Mouse (Mus musculus): Measurements from ENCODE around the gene Arl8b. TPM values are rescaled to one million over a fixed set of nuclear protein-coding genes. Genes with fewer than 3 reads are reported as not detected.
A peak's percentile ranks its signal among the peaks of the same experiment; 100 is the strongest.

Gene Arl8b
- 70.8 and 82.2 TPM in 2 replicates for polyA plus RNA-seq (2015; fragmentation: Nextera tagmentation; extraction: Ambion mirVana)

GRCm38 (mm10) chr6:108782526-108783183 is at the start of gene Arl8b:
Gene Arl8b (plus strand): TSS chr6:108783099.
- Histone ChIP-seq H3K4me3 (replicated peaks) (peak within 1 kb of the TSS; percentile 94), H3K4me2 (peak within 1 kb of the TSS; percentile 73), H3K27ac (peak within 1 kb of the TSS; percentile 83), H3K36me3 (no peaks in the 10 kb centered on the region), H3K9me3 (no peaks in the 10 kb centered on the region), H3K27me3 (replicated peaks) (no peaks in the 10 kb centered on the region), H3K9ac (peak within 1 kb of the TSS; percentile 91), H3K4me1 (peaks cover 10% of the 10 kb centered on the region)
- ATAC-seq (ENCODE audit: insufficient read depth, low FRiP score, low read depth): peak; percentile 93
- 9% methylated on average over 36 of the region's 36 CpGs for WGBS

GRCm38 (mm10) chr6:108735910-108736750 is 46.8 kb upstream of the Arl8b start:
- Histone ChIP-seq H3K4me1 (no peaks in the 10 kb centered on the region), H3K4me2 (no peak overlapping the region), H3K27me3 (replicated peaks) (no peaks in the 10 kb centered on the region), H3K9me3 (no peaks in the 10 kb centered on the region), H3K9ac (no peak overlapping the region), H3K36me3 (no peaks in the 10 kb centered on the region), H3K27ac (no peak overlapping the region), H3K4me3 (replicated peaks) (no peak overlapping the region)
- WGBS: 45% methylated on average over 9 of the region's 9 CpGs
- no peak for ATAC-seq (ENCODE audit: insufficient read depth, low FRiP score, low read depth)

- ATAC-seq (ENCODE audit: insufficient read depth, low FRiP score, low read depth): no peak
- Histone ChIP-seq H3K4me1 (no peaks in the 10 kb centered on the region), H3K36me3 (no peaks in the 10 kb centered on the region), H3K4me2 (no peak overlapping the region), H3K9ac (no peak overlapping the region), H3K4me3 (replicated peaks) (no peak overlapping the region), H3K27ac (no peak overlapping the region), H3K9me3 (no peaks in the 10 kb centered on the region), H3K27me3 (replicated peaks) (no peaks in the 10 kb centered on the region)
- WGBS: 57% methylated on average over 9 of the region's 9 CpGs
Measured at GRCm38 (mm10) chr6:108738463-108739203, 44.3 kb upstream of the Arl8b start.

GRCm38 (mm10) chr6:108740579-108740978 is 42.3 kb upstream of the Arl8b start:
- Histone ChIP-seq H3K27ac (no peak overlapping the region), H3K9me3 (no peaks in the 10 kb centered on the region), H3K4me1 (no peaks in the 10 kb centered on the region), H3K27me3 (replicated peaks) (no peaks in the 10 kb centered on the region), H3K9ac (no peak overlapping the region), H3K4me2 (no peak overlapping the region), H3K4me3 (replicated peaks) (no peak overlapping the region), H3K36me3 (no peaks in the 10 kb centered on the region)
- no peak for ATAC-seq (ENCODE audit: insufficient read depth, low FRiP score, low read depth)
- 67% methylated on average over 4 of the region's 4 CpGs for WGBS

GRCm38 (mm10) chr6:108743730-108744129 is 39.2 kb upstream of the Arl8b start:
- Histone ChIP-seq H3K36me3 (no peaks in the 10 kb centered on the region), H3K9ac (no peak overlapping the region), H3K4me2 (no peak overlapping the region), H3K27me3 (replicated peaks) (no peaks in the 10 kb centered on the region), H3K9me3 (no peaks in the 10 kb centered on the region), H3K4me3 (replicated peaks) (no peak overlapping the region), H3K4me1 (no peaks in the 10 kb centered on the region), H3K27ac (no peak overlapping the region)
- 76% methylated on average over 5 of the region's 5 CpGs for WGBS
- ATAC-seq (ENCODE audit: insufficient read depth, low FRiP score, low read depth): no peak

- no peak for ATAC-seq (ENCODE audit: insufficient read depth, low FRiP score, low read depth)
- no peak overlapping the region for H3K27ac ChIP-seq
- WGBS: 88% methylated on average over 7 of the region's 7 CpGs
Measured at GRCm38 (mm10) chr6:108751324-108751723, 31.6 kb upstream of the Arl8b start.

GRCm38 (mm10) chr6:108752395-108752794 is 30.5 kb upstream of the Arl8b start:
- H3K36me3 ChIP-seq: no peaks in the 10 kb centered on the region
- H3K27me3 ChIP-seq (replicated peaks): no peaks in the 10 kb centered on the region
- no peak overlapping the region for H3K27ac ChIP-seq
- H3K4me3 ChIP-seq (replicated peaks): no peak overlapping the region
- H3K4me2 ChIP-seq: no peak overlapping the region
- no peaks in the 10 kb centered on the region for H3K9me3 ChIP-seq
- H3K9ac ChIP-seq: no peak overlapping the region
- H3K4me1 ChIP-seq: no peaks in the 10 kb centered on the region
- ATAC-seq (ENCODE audit: insufficient read depth, low FRiP score, low read depth): no peak
- WGBS: 49% methylated on average over 5 of the region's 5 CpGs

More at GRCm38 (mm10) chr6:108751324-108751723, 31.6 kb upstream of the Arl8b start:
- no peaks in the 10 kb centered on the region for H3K4me1 ChIP-seq
- H3K36me3 ChIP-seq: no peaks in the 10 kb centered on the region
- H3K9me3 ChIP-seq: no peaks in the 10 kb centered on the region
- no peak overlapping the region for H3K4me3 ChIP-seq (replicated peaks)
- no peaks in the 10 kb centered on the region for H3K27me3 ChIP-seq (replicated peaks)
- no peak overlapping the region for H3K9ac ChIP-seq
- no peak overlapping the region for H3K4me2 ChIP-seq

- no peaks in the 10 kb centered on the region for H3K4me1 ChIP-seq
- H3K27me3 ChIP-seq (replicated peaks): no peaks in the 10 kb centered on the region
- H3K4me2 ChIP-seq: no peak overlapping the region
- H3K27ac ChIP-seq: no peak overlapping the region
- H3K9ac ChIP-seq: no peak overlapping the region
- no peaks in the 10 kb centered on the region for H3K9me3 ChIP-seq
- no peaks in the 10 kb centered on the region for H3K36me3 ChIP-seq
- WGBS: 79% methylated on average over 1 of the region's 1 CpGs
- no peak overlapping the region for H3K4me3 ChIP-seq (replicated peaks)
- no peak for ATAC-seq (ENCODE audit: insufficient read depth, low FRiP score, low read depth)
Measured at GRCm38 (mm10) chr6:108753536-108753935, 29.4 kb upstream of the Arl8b start.

- WGBS: 69% methylated on average over 1 of the region's 1 CpGs
Measured at GRCm38 (mm10) chr6:108754376-108754775, 28.5 kb upstream of the Arl8b start.

GRCm38 (mm10) chr6:108755936-108756335 is 27.0 kb upstream of the Arl8b start:
- Histone ChIP-seq H3K4me3 (replicated peaks) (no peak overlapping the region), H3K9me3 (no peaks in the 10 kb centered on the region), H3K36me3 (no peaks in the 10 kb centered on the region), H3K9ac (no peak overlapping the region), H3K27ac (no peak overlapping the region), H3K27me3 (replicated peaks) (no peaks in the 10 kb centered on the region), H3K4me1 (no peaks in the 10 kb centered on the region), H3K4me2 (no peak overlapping the region)
- no peak for ATAC-seq (ENCODE audit: insufficient read depth, low FRiP score, low read depth)
- 83% methylated on average over 7 of the region's 7 CpGs for WGBS

More at GRCm38 (mm10) chr6:108754376-108754775, 28.5 kb upstream of the Arl8b start:
- Histone ChIP-seq H3K27ac (no peak overlapping the region), H3K4me2 (no peak overlapping the region), H3K9me3 (no peaks in the 10 kb centered on the region), H3K4me1 (no peaks in the 10 kb centered on the region), H3K27me3 (replicated peaks) (no peaks in the 10 kb centered on the region), H3K4me3 (replicated peaks) (no peak overlapping the region), H3K36me3 (no peaks in the 10 kb centered on the region), H3K9ac (no peak overlapping the region)
- ATAC-seq (ENCODE audit: insufficient read depth, low FRiP score, low read depth): no peak

GRCm38 (mm10) chr6:108758997-108759697 is 23.8 kb upstream of the Arl8b start:
- Histone ChIP-seq H3K4me1 (no peaks in the 10 kb centered on the region), H3K4me2 (no peak overlapping the region), H3K4me3 (replicated peaks) (no peak overlapping the region), H3K9ac (no peak overlapping the region), H3K27ac (no peak overlapping the region), H3K27me3 (replicated peaks) (no peaks in the 10 kb centered on the region), H3K36me3 (no peaks in the 10 kb centered on the region), H3K9me3 (no peaks in the 10 kb centered on the region)
- WGBS: 57% methylated on average over 10 of the region's 10 CpGs
- no peak for ATAC-seq (ENCODE audit: insufficient read depth, low FRiP score, low read depth)
